Mouse (Mus musculus) left cerebral cortex, postnatal 14 days (tissue): ENCODE measurements around the gene Cluh. TPM values are rescaled to one million over a fixed set of nuclear protein-coding genes. Genes with fewer than 3 reads are reported as not detected.

Experiments
- DNase-seq, 2 experiments: peaks; one replicate each; pipeline ENCODE4 v3.0.0; 2021 to 2022; ENCODE audit warnings: low spot score in 2 of 2, mixed read lengths in 1 of 2
- intact Hi-C: fragments of 180-260 bp; cut with DNase I; formaldehyde crosslinking; loops from one replicate; pipeline ENCODE4 v1.15.1; 2025
- long read RNA-seq, 2 experiments: library from polyadenylated mRNA; stranded (forward); transcript quantifications; one replicate each; pipeline ENCODE4 v2.0.0; 2021
- total RNA-seq, 2 experiments: library from RNA; stranded (reverse); gene quantifications; 2 replicates each; pipeline ENCODE4 v1.2.3; 2021

Cluh gene
- 10 to 100 TPM; 61.5 to 62.1 TPM for total RNA-seq
- long read RNA-seq, experiment 1, full-length matches to known transcripts = 11 of 51 reads
- long read RNA-seq, experiment 1, partial matches to known transcripts = 34 of 51 reads
- long read RNA-seq, experiment 1, other reads (novel, unspliced or antisense) = 6 of 51 reads
- long read RNA-seq, experiment 2, full-length matches to known transcripts = 11 of 37 reads
- long read RNA-seq, experiment 2, partial matches to known transcripts = 23 of 37 reads
- long read RNA-seq, experiment 2, other reads (novel, unspliced or antisense) = 3 of 37 reads

DNA sequence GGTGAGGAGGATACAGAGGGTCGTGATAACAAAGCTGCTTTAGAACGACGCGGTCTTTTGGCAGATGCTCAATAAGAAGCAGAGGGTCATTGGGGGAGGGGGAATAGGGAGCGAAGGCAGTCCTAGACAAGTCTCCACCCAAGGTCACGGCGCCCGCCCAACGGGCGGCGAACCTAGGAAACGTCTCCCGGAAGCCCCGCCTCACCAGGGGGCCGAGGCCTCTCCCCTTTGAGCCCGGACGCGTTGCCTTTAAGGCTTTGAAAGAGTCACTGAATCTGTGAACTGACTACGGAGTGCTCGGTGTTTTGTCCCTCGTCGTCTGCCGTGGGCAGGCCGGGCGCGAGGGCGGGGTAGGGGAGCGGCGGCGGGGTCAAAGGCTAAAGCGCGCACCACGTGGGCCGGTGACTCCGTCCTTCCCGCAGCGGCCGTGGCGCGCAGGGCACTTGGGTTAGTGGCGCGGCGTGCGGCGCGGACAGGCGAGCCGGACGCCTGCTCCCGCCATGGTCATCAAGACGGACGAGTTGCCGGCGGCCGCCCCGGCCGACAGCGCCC, at the start of gene Cluh:
Cluh (plus strand) TSS at position 401 of the 552 bp plus-strand sequence.
- peak; percentile 95 to 97 for DNase-seq
- intact Hi-C loops = no loop called here

- no peak for DNase-seq
- intact Hi-C loops = no loop called here
These were observed 47.0 kb upstream of the Cluh start for GRCm38 (mm10) chr11:74602286-74602685.

DNA sequence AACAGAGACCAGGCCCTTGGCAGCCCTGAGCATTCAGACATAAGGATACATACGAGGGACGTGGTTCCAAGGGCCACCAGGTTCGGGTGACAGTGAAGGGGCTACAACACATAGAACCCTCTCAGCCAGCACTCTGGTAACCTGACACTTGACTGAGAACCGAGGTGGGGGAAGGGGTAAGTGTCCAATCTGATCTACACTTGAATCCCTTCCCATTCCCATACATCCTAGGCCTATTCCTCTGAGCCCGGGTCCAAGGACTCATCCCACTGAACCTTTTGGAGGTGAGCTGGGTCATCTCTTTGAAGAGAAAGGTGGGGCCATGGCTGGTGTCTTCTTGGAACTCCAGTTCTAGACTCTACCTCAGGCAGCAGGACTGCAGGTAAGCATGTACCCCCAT, 39.2 kb upstream of the Cluh start:
- intact Hi-C loops = no loop called here
- DNase-seq = no peak

GRCm38 (mm10) chr11:74610545-74611176, 38.6 kb upstream of the Cluh start, which contains the start of gene Rap1gap2:
Rap1gap2 (minus strand) TSS chr11:74610915.
- no peak for DNase-seq
- intact Hi-C loops = no loop called here

- intact Hi-C loops = no loop called here
These were observed 37.9 kb upstream of the Cluh start for GRCm38 (mm10) chr11:74611437-74611836.

GRCm38 (mm10) chr11:74613428-74613827, 35.9 kb upstream of the Cluh start:
- intact Hi-C loops = no loop called here
- DNase-seq = no peak

More at GRCm38 (mm10) chr11:74611437-74611836, 37.9 kb upstream of the Cluh start:
- DNase-seq = no peak

- no peak for DNase-seq
- intact Hi-C loops = no loop called here
These were observed 33.7 kb upstream of the Cluh start for GRCm38 (mm10) chr11:74615571-74615970.

GRCm38 (mm10) chr11:74619201-74619955, 29.9 kb upstream of the Cluh start, which contains the start of gene Ccdc92b:
Ccdc92b (plus strand) TSS chr11:74619605.
- intact Hi-C loops = no loop called here

GRCm38 (mm10) chr11:74619956-74620300, 29.4 kb upstream of the Cluh start:
- DNase-seq = no peak
- intact Hi-C loops = no loop called here

More at GRCm38 (mm10) chr11:74619201-74619955, 29.9 kb upstream of the Cluh start, which contains the start of gene Ccdc92b:
- DNase-seq = peak; percentile 62 to 72

- no peak for DNase-seq
- intact Hi-C loops = no loop called here
These were observed 27.2 kb upstream of the Cluh start for GRCm38 (mm10) chr11:74621974-74622669.

- intact Hi-C loops = no loop called here
- no peak for DNase-seq
These were observed 25.6 kb upstream of the Cluh start for GRCm38 (mm10) chr11:74623693-74624092.

DNA sequence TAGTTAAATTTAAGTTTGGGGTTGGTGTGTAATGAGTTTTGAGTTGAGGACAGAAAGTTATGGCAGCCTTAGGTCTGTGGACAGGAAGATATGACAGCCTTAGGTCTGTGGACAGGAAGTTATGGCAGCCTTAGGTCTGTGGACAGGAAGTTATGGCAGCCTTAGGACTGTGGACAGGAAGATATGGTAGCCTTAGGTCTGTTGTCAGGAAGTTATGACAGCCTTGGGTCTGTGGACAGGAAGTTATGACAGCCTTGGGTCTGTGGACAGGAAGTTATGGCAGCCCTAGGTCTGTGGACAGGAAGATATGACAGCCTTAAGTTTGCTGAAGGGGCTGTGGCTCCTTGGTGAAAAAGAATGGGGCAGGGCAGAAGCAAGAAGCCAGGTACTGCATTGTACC, 24.0 kb upstream of the Cluh start:
- intact Hi-C loops = no loop called here
- DNase-seq = no peak

- intact Hi-C loops = no loop called here
These were observed 21.8 kb upstream of the Cluh start for GRCm38 (mm10) chr11:74627481-74627880.

DNA sequence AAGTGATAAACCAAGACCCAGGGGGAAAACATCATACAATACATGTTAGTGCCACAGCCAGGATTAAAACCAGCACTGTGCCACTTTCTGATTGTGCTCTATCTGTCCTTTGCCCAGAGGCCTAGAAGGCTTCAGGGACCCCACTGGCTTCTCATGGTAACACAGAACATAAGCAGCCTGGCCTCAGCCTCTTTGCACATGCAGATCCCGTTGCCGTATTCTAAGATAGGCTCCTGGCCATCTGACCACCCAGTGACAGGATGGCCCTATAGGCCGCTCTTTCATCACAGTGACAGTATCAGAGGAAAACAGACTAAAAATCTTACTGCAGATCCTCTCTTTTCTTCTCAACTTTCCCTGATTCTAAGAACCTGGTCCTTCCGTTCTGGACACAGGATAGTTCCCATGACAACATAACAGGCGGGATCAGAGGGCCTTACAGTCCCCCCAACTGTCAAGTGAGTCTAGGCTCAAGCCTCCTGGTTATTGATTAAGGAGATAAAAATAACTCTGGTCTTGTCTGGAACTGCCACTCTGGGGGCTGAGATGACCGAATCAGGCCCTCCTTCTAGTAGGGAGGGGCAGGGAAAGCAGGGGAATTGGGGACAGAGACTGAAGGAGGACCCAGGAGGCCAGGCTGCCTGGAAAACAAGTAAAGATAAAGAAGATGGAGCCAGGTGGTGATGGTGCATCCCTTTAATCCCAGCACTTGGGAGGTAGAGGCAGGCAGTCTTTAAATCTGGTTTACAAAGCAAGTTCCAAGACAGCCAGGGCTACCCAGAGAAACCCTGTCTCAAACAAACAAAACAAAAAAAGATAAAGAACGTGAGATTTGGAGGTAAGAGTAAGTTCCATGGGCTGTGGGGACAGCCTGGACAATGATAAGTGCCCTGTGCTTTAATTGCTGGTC, 17.2 kb upstream of the Cluh start:
- DNase-seq = no peak
- intact Hi-C loops = no loop called here

More at GRCm38 (mm10) chr11:74627481-74627880, 21.8 kb upstream of the Cluh start:
- DNase-seq = no peak

DNA sequence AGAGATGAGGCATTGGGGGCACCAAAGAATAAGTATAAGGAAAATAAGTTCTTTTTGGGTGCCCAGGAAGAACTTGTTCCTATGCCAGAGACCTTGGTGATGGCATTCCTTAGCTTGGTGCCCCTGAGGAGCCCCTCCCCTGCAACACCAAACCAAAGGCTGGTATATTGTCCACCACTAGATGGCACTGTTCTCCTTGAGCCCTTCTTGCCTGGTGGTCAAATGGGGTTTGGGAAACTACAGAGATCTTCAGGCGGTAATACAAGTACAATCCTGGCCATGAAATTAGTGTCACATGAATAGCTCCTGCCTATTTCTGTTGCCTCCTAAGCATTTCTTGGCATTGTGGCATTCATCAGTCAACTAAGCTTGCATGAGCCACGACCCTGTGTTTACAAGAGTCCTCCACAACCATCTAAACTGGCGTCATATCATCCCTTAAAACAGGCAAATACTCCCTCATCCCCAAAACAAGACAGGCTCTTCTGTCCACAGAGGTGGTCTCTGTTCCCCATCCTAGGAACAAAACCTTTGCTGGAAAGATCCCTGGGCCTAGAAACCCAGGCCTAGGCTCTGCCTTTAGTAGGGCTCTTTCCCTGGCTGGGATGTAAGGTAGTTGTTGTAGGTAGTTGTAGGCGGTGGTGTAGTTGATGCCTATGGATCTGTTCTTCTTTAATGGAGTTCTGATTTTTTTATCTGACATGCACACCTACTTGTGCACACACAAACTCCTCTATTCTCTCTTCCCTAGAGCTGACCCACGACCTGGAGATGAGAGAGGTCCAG, 14.6 kb upstream of the Cluh start:
- DNase-seq = peak; percentile 75 to 78
- intact Hi-C loops = no loop called here

GRCm38 (mm10) chr11:74637486-74637885, 11.8 kb upstream of the Cluh start:
- intact Hi-C loops = no loop called here

DNA sequence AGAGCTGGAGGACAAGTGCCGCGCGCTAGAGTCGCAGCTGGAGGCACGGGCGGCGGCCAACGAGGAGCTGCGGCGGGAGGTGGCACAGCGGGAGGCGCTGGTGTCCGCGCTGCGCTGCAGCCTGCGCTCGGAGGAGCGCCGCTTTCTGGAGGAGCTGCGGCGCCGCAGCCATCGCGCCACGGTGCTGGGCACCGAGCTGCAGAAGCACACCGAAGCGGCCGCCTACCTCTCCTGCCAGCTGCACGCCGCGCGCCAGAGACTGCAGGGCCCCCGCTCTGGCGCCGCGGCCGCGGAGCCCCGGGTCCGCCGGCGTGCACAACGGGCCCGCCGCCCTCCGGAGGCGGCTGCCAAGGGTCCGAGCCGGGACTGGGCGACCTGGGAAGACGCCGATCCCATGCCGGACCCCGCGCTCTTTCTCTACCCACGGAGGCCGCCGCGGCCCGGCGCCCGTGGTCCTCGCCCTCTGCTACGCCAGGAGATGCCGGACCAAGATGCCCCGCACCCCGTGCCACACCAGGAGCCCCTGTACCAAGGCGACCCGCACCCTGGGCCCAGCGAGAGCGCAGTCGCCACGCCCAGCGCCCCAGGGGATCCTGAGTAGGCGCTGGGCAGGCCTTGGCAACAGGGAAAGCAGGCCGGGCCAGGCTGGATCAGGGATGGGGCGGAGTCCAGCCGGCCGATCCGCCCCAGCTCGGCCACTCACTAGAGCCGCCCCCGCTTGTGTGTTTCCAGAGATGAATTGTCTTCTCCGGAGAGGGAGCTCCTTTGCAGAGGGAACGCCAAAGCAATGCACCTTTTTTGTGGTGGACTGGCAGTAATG, 11.1 kb upstream of the Cluh start:
- intact Hi-C loops = no loop called here
- peak; percentile 66 to 74 for DNase-seq

More at GRCm38 (mm10) chr11:74637486-74637885, 11.8 kb upstream of the Cluh start:
- DNase-seq = no peak
